Mouse (Mus musculus): Measurements from ENCODE around the gene AC170998.1. TPM values are rescaled to one million over a fixed set of nuclear protein-coding genes. Genes with fewer than 3 reads are reported as not detected.
"Not testable (repeated sequence)": the region's sequence is repeated elsewhere in the genome, so short reads cannot be mapped to it uniquely, and the experiment has no call there.

AC170998.1 gene
- polyA plus RNA-seq, 1 experiment from 2014 or later: 3.3 TPM

- H3K9me3 ChIP-seq: no peaks in the 10 kb centered on the region
- H3K9ac ChIP-seq: peak within 1 kb of the TSS; percentile 33
- peak within 1 kb of the TSS; percentile 70 for H3K4me2 ChIP-seq (replicated peaks)
- no peak within 1 kb of the TSS for H3K27ac ChIP-seq
- no peak for ATAC-seq (ENCODE audit: low FRiP score, low read depth)
- H3K4me1 ChIP-seq: peaks cover 16% of the 10 kb centered on the region
- H3K4me3 ChIP-seq: peak within 1 kb of the TSS; percentile 29
- no peaks in the 10 kb centered on the region for H3K36me3 ChIP-seq
- H3K27me3 ChIP-seq (replicated peaks): peaks cover 34% of the 10 kb centered on the region
- WGBS: 2% methylated on average over 53 of the region's 58 CpGs
These were observed 43.4 kb downstream of the AC170998.1 start, which contains the start of gene Mapk13 for GRCm38 (mm10) chr17:28769121-28769874. TSS of gene Mapk13 (plus strand) at chr17:28769297.

GRCm38 (mm10) chr17:28769875-28770421 is 44.1 kb downstream of the AC170998.1 start:
- Histone ChIP-seq H3K4me3 (peak overlapping the region; percentile 29), H3K4me2 (replicated peaks) (peak overlapping the region; percentile 70), H3K4me1 (peaks cover 16% of the 10 kb centered on the region), H3K9me3 (no peaks in the 10 kb centered on the region), H3K27ac (no peak overlapping the region), H3K36me3 (no peaks in the 10 kb centered on the region), H3K27me3 (replicated peaks) (peaks cover 34% of the 10 kb centered on the region), H3K9ac (0 out of 2 replicates have a peak overlapping the region, but pooled peaks have one; percentile 33)
- no peak for ATAC-seq (ENCODE audit: low FRiP score, low read depth)
- WGBS: 7% methylated on average over 24 of the region's 24 CpGs

GRCm38 (mm10) chr17:28771289-28771688 is 45.4 kb downstream of the AC170998.1 start:
- no peaks in the 10 kb centered on the region for H3K9me3 ChIP-seq
- H3K36me3 ChIP-seq: no peaks in the 10 kb centered on the region
- H3K27ac ChIP-seq: no peak overlapping the region
- H3K4me1 ChIP-seq: peaks cover 16% of the 10 kb centered on the region
- H3K4me3 ChIP-seq: no peak overlapping the region
- WGBS: 91% methylated on average over 5 of the region's 5 CpGs
- no peak for ATAC-seq (ENCODE audit: low FRiP score, low read depth)
- H3K4me2 ChIP-seq (replicated peaks): no peak overlapping the region
- no peak overlapping the region for H3K9ac ChIP-seq
- H3K27me3 ChIP-seq (replicated peaks): peaks cover 34% of the 10 kb centered on the region

- WGBS: 96% methylated on average over 8 of the region's 9 CpGs
- not testable (repeated sequence) for ATAC-seq (ENCODE audit: low FRiP score, low read depth)
These were observed 48.4 kb downstream of the AC170998.1 start for GRCm38 (mm10) chr17:28774303-28774702.

GRCm38 (mm10) chr17:28775161-28775560 is 49.3 kb downstream of the AC170998.1 start:
- no peak for ATAC-seq (ENCODE audit: low FRiP score, low read depth)
- H3K9me3 ChIP-seq: no peaks in the 10 kb centered on the region
- H3K4me3 ChIP-seq: no peak overlapping the region
- H3K27me3 ChIP-seq (replicated peaks): peaks cover 13% of the 10 kb centered on the region
- peaks cover 3% of the 10 kb centered on the region; the same call in 1 of the 2 replicates for H3K4me1 ChIP-seq
- no peaks in the 10 kb centered on the region for H3K36me3 ChIP-seq
- no peak overlapping the region for H3K27ac ChIP-seq
- H3K4me2 ChIP-seq (replicated peaks): no peak overlapping the region
- no peak overlapping the region for H3K9ac ChIP-seq
- 94% methylated on average over 4 of the region's 4 CpGs for WGBS

More at GRCm38 (mm10) chr17:28774303-28774702, 48.4 kb downstream of the AC170998.1 start:
- H3K4me2 ChIP-seq (replicated peaks); H3K9ac ChIP-seq; H3K4me3 ChIP-seq; H3K27ac ChIP-seq; H3K36me3 ChIP-seq; H3K9me3 ChIP-seq: not testable (repeated sequence)
- H3K4me1 ChIP-seq: peaks cover 12% of the 10 kb centered on the region
- peaks cover 22% of the 10 kb centered on the region for H3K27me3 ChIP-seq (replicated peaks)

Other genes starting within 250 kb of the AC170998.1 start
- gene Fkbp5, start 208.6 kb upstream of the AC170998.1 start, polyA plus RNA-seq (2016; fragmentation: Nextera tagmentation; extraction: Ambion mirVana): 34.1 and 35.1 TPM in 2 replicates
- not detected in 2 replicates for gene Armc12, start 195.3 kb upstream of the AC170998.1 start, polyA plus RNA-seq (2016; fragmentation: Nextera tagmentation; extraction: Ambion mirVana)
- not detected in 2 replicates for gene Clpsl2, start 176.7 kb upstream of the AC170998.1 start, polyA plus RNA-seq (2016; fragmentation: Nextera tagmentation; extraction: Ambion mirVana)
- not detected in 2 replicates for gene Clps, start 165.3 kb upstream of the AC170998.1 start, polyA plus RNA-seq (2016; fragmentation: Nextera tagmentation; extraction: Ambion mirVana)
- 3.5 and 3.9 TPM in 2 replicates for gene Lhfpl5, start 150.4 kb upstream of the AC170998.1 start, polyA plus RNA-seq (2016; fragmentation: Nextera tagmentation; extraction: Ambion mirVana)
- gene Srpk1, start 103.4 kb upstream of the AC170998.1 start, polyA plus RNA-seq (2016; fragmentation: Nextera tagmentation; extraction: Ambion mirVana): 96.1 and 107 TPM in 2 replicates
- 0.45 and 0.75 TPM in 2 replicates for gene Slc26a8, start 35.9 kb upstream of the AC170998.1 start, polyA plus RNA-seq (2016; fragmentation: Nextera tagmentation; extraction: Ambion mirVana)
- gene Mapk14, start 34.8 kb upstream of the AC170998.1 start, polyA plus RNA-seq (2016; fragmentation: Nextera tagmentation; extraction: Ambion mirVana): 40.8 and 42.7 TPM in 2 replicates
- gene Mapk13, start 43.2 kb downstream of the AC170998.1 start, polyA plus RNA-seq (2016; fragmentation: Nextera tagmentation; extraction: Ambion mirVana): 1.5 and 1.9 TPM in 2 replicates
- 10.9 and 12.1 TPM in 2 replicates for gene Brpf3, start 75.0 kb downstream of the AC170998.1 start, polyA plus RNA-seq (2016; fragmentation: Nextera tagmentation; extraction: Ambion mirVana)
- not detected in 2 replicates for gene Pnpla1, start 132.3 kb downstream of the AC170998.1 start, polyA plus RNA-seq (2016; fragmentation: Nextera tagmentation; extraction: Ambion mirVana)
- gene 4930539E08Rik, start 189.2 kb downstream of the AC170998.1 start, polyA plus RNA-seq (2016; fragmentation: Nextera tagmentation; extraction: Ambion mirVana): 0.09 and 0.38 TPM in 2 replicates
- gene Pxt1, start 217.8 kb downstream of the AC170998.1 start, polyA plus RNA-seq (2016; fragmentation: Nextera tagmentation; extraction: Ambion mirVana): not detected in 2 replicates
- gene Kctd20, start 225.9 kb downstream of the AC170998.1 start, polyA plus RNA-seq (2016; fragmentation: Nextera tagmentation; extraction: Ambion mirVana): 115 and 117 TPM in 2 replicates

All from neural tube, embryonic 12.5 days (tissue).